Mouse (Mus musculus) liver, adult 2 months (tissue): Measurements from ENCODE around the gene Traf7. TPM values are rescaled to one million over a fixed set of nuclear protein-coding genes. Genes with fewer than 3 reads are reported as not detected.

ENCODE experiments used
- DNase-seq: peaks from one replicate; pipeline ENCODE4 v3.0.0-alpha.2; 2011; ENCODE audit warnings: low read depth, low spot score; ENCODE audit errors: extremely low read depth
- H3K27ac ChIP-seq: fragments of 200-500 bp; replicated peaks from 2 replicates; pipeline ENCODE4 v1.5.1; 2012; ENCODE audit warnings: low read depth, mild to moderate bottlenecking, control low read depth, inconsistent platforms, low read length; ENCODE audit not compliant: insufficient read depth
- H3K27me3 ChIP-seq: fragments of 200-500 bp; 2 replicates; pipeline ENCODE4 v1.6.1; 2012; ENCODE audit warnings: mild to moderate bottlenecking, moderate library complexity, low read length, inconsistent platforms; ENCODE audit not compliant: control insufficient read depth, insufficient read depth
- H3K36me3 ChIP-seq: fragments of 200-500 bp; 2 replicates; pipeline ENCODE4 v1.6.1; 2012; ENCODE audit warnings: low read length, inconsistent platforms; ENCODE audit not compliant: control insufficient read depth, insufficient read depth
- H3K4me1 ChIP-seq: fragments of 200-500 bp; 2 replicates; pipeline ENCODE4 v1.6.1; 2011; ENCODE audit warnings: low read length; ENCODE audit not compliant: control insufficient read depth, insufficient read depth
- H3K4me3 ChIP-seq: fragments of 200-500 bp; 2 replicates; pipeline ENCODE4 v1.5.1; 2011; ENCODE audit warnings: low read depth, mild to moderate bottlenecking, control low read depth, low read length, moderate library complexity; ENCODE audit not compliant: insufficient read depth
- H3K79me2 ChIP-seq: fragments of 200-500 bp; 2 replicates; pipeline ENCODE4 v1.6.1; 2012; ENCODE audit warnings: inconsistent platforms, mild to moderate bottlenecking, low read length, moderate library complexity; ENCODE audit not compliant: control insufficient read depth, insufficient read depth
- H3K9ac ChIP-seq: fragments of 200-500 bp; 2 replicates; pipeline ENCODE4 v1.6.1; 2012; ENCODE audit warnings: low read depth, mild to moderate bottlenecking, control low read depth, inconsistent platforms, low read length
- CTCF ChIP-seq: fragments of 200-500 bp; IDR thresholded peaks from 2 replicates; pipeline ENCODE4 v1.5.1; 2011; ENCODE audit warnings: low read depth, low read length, control low read depth
- POLR2A ChIP-seq: fragments of 200-500 bp; IDR thresholded peaks from 2 replicates; pipeline ENCODE4 v1.6.1; 2011; ENCODE audit warnings: low read length, control low read depth; ENCODE audit not compliant: insufficient read depth; ENCODE audit errors: extremely low read depth
- WGBS: fragments of 180-500 bp; shearing (Covaris S2); methylation state at CpG from one replicate; pipeline ENCODE4 v1.1.7; 2018; 5-methylcytosine and 5-hydroxymethylcytosine counted together
- polyA plus RNA-seq: library from polyadenylated mRNA; depleted of rRNA; stranded (reverse); fragments of >200 nt; gene quantifications from 2 replicates; pipeline ENCODE4 v1.2.3, GENCODE M21; 2012
- total RNA-seq: library from RNA; depleted of rRNA; stranded (reverse); fragments of >200 nt; gene quantifications from 2 replicates; pipeline ENCODE4 v1.2.3, GENCODE M21; 2014

Traf7 gene
- total and polyA plus RNA-seq, 2 experiments, result 13.4 to 47.5 TPM

GRCm38 (mm10) chr17:24559146-24559545, 31.4 kb upstream of the Traf7 start:
- Histone ChIP-seq H3K4me1 (0 out of 2 replicates have a peak, but pooled peaks cover 2% of the 10 kb centered on the region), H3K79me2 (peaks cover 34% of the 10 kb centered on the region), H3K36me3 (no peaks in the 10 kb centered on the region), H3K27ac (peak overlapping the region; percentile 15), H3K27me3 (no peaks in the 10 kb centered on the region), H3K4me3 (no peak overlapping the region), H3K9ac (no peak overlapping the region)
- TF ChIP-seq POLR2A (no peak), CTCF (no peak)
- DNase-seq, result no peak
- WGBS, result 86% methylated on average over 3 of the region's 3 CpGs

- Histone ChIP-seq H3K27ac (no peak overlapping the region), H3K4me3 (no peak overlapping the region), H3K4me1 (0 out of 2 replicates have a peak, but pooled peaks cover 2% of the 10 kb centered on the region), H3K9ac (no peak overlapping the region), H3K27me3 (no peaks in the 10 kb centered on the region), H3K36me3 (no peaks in the 10 kb centered on the region), H3K79me2 (peaks cover 32% of the 10 kb centered on the region)
- 84% methylated on average over 4 of the region's 4 CpGs for WGBS
- no peak for DNase-seq
- TF ChIP-seq CTCF, result no peak
- no peak for TF ChIP-seq POLR2A
Measured at GRCm38 (mm10) chr17:24558600-24559099, 30.9 kb upstream of the Traf7 start.

- H3K27ac ChIP-seq, result no peak overlapping the region
- H3K79me2 ChIP-seq, result peaks cover 35% of the 10 kb centered on the region
- WGBS, result 91% methylated on average over 7 of the region's 7 CpGs
- H3K4me1 ChIP-seq, result 0 out of 2 replicates have a peak, but pooled peaks cover 2% of the 10 kb centered on the region
- TF ChIP-seq CTCF (no peak), POLR2A (no peak)
- H3K9ac ChIP-seq, result no peak overlapping the region
- no peaks in the 10 kb centered on the region for H3K27me3 ChIP-seq
- DNase-seq, result no peak
- H3K4me3 ChIP-seq, result no peak overlapping the region
- H3K36me3 ChIP-seq, result no peaks in the 10 kb centered on the region
Measured at GRCm38 (mm10) chr17:24557091-24557490, 29.4 kb upstream of the Traf7 start.

GRCm38 (mm10) chr17:24551050-24551444, 23.3 kb upstream of the Traf7 start:
- no peak for DNase-seq
- WGBS, result 72% methylated on average over 3 of the region's 3 CpGs
- no peaks in the 10 kb centered on the region for H3K36me3 ChIP-seq
- no peak overlapping the region for H3K4me3 ChIP-seq
- H3K27me3 ChIP-seq, result no peaks in the 10 kb centered on the region
- H3K9ac ChIP-seq, result peak overlapping the region; percentile 94
- peaks cover 8% of the 10 kb centered on the region for H3K4me1 ChIP-seq
- TF ChIP-seq CTCF, result no peak
- TF ChIP-seq POLR2A, result no peak
- H3K27ac ChIP-seq, result no peak overlapping the region
- H3K79me2 ChIP-seq, result peaks cover 32% of the 10 kb centered on the region

- TF ChIP-seq POLR2A (no peak), CTCF (no peak)
- WGBS, result 4% methylated on average over 44 of the region's 44 CpGs
- DNase-seq, result no peak
Measured at GRCm38 (mm10) chr17:24550416-24551049, 22.8 kb upstream of the Traf7 start.

More at GRCm38 (mm10) chr17:24550416-24551049, 22.8 kb upstream of the Traf7 start:
- H3K27me3 ChIP-seq, result no peaks in the 10 kb centered on the region
- H3K9ac ChIP-seq, result peak overlapping the region; percentile 94
- H3K4me1 ChIP-seq, result peaks cover 8% of the 10 kb centered on the region
- peaks cover 29% of the 10 kb centered on the region for H3K79me2 ChIP-seq
- H3K27ac ChIP-seq, result peak overlapping the region; percentile 63
- no peaks in the 10 kb centered on the region for H3K36me3 ChIP-seq
- peak overlapping the region; percentile 74 for H3K4me3 ChIP-seq
